Comparison of ENCODE assay signal across 8 mouse cellular contexts in the genomic region with DNA sequence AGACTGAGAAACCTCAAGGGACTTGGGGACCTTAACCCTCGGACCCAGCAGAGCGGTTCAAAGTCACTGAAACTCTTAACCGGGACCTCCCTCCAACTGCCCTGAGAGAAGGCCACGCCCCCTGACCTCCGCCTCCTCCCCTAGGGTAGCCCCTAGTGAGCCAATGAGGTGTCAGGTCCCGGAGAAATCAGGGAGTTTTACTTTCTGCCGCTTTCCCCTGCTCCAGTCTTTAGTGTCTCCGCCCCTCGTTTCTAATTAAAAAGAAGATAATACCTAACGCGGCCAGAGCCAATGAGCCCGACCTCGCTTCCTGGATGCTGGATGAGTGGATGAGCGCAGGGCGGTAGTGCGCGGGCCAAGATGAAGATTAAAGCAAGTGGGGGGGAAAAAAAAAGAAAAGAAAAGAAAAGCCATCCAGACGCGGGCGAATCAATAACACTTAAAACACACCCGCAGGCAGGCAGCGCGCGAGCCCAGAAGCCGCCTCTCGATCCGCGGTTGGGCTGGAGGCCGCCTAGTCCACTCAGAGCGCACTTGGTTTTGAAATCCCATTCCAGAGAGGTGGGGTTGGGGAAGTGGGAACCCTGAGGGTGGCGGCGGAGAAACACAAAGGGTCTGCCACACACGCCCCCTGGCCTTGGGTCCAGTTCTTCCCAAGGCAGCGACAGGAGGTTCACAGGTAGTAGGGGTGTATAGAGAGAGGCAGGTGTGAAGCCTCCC. TPM values are rescaled to one million over a fixed set of nuclear protein-coding genes. Genes with fewer than 3 reads are reported as not detected.
DNase-seq lines count a peak whose midpoint lies in the region; ATAC-seq lines count a peak whose summit lies in the region.

No protein-coding gene starts in this region.

- peak overlapping the region; percentile 98 for H3K4me2 ChIP-seq in embryonic facial prominence, embryonic 12.5 days (replicated peaks)

- intact Hi-C loops in left cerebral cortex, postnatal 4 days (cut with DNase I): no loop called here

- H3K27ac ChIP-seq in embryonic facial prominence, embryonic 12.5 days: no peak overlapping the region
- H3K27ac ChIP-seq in midbrain, embryonic 10.5 days (replicated peaks): peak overlapping the region; percentile 93

- peak overlapping the region; percentile 11; the same call in 1 of the 2 replicates for H3K4me3 ChIP-seq in embryonic facial prominence, embryonic 12.5 days
- H3K4me3 ChIP-seq in midbrain, embryonic 10.5 days: peak overlapping the region; percentile 83

- WGBS in embryonic facial prominence, embryonic 12.5 days: under 1% methylated on average over 34 of the region's 34 CpGs
- under 1% methylated on average over 34 of the region's 34 CpGs for WGBS in midbrain, embryonic 10.5 days

- no peak for ATAC-seq in embryonic facial prominence, embryonic 12.5 days (ENCODE audit: insufficient number of reproducible peaks, insufficient read depth, low FRiP score, low TSS enrichment)
- ATAC-seq in frontal cortex, adult (ENCODE audit: low TSS enrichment): no peak

- peaks cover 86% of the 10 kb centered on the region for H3K27me3 ChIP-seq in embryonic facial prominence, embryonic 12.5 days
- peaks cover 84% of the 10 kb centered on the region for H3K27me3 ChIP-seq in midbrain, embryonic 10.5 days (ENCODE audit: low read depth, poor library complexity, severe bottlenecking)

- peak; percentile 19 for DNase-seq in left cerebral cortex, postnatal 4 days
- no peak for DNase-seq in left cerebral cortex, adult 11 months (ENCODE audit: low spot score)
- DNase-seq in kidney, adult 8-10 months: peak; percentile 15 to 29
- peak; percentile 75 for DNase-seq in midbrain, embryonic 10.5 days (ENCODE audit: low spot score)
- no peak for DNase-seq in thymus, postnatal 10 days (ENCODE audit: low spot score in 2 of 2)
- no peak for DNase-seq in spleen, postnatal 4 days (ENCODE audit: low spot score in 2 of 2)

- peaks cover 18% of the 10 kb centered on the region for H3K4me1 ChIP-seq in embryonic facial prominence, embryonic 12.5 days
- H3K4me1 ChIP-seq in midbrain, embryonic 10.5 days: peaks cover 33% of the 10 kb centered on the region

- H3K36me3 ChIP-seq in embryonic facial prominence, embryonic 12.5 days: no peaks in the 10 kb centered on the region
- peaks cover 43% of the 10 kb centered on the region for H3K36me3 ChIP-seq in midbrain, embryonic 10.5 days

- no peak overlapping the region for H3K9ac ChIP-seq in embryonic facial prominence, embryonic 12.5 days

- no peaks in the 10 kb centered on the region for H3K9me3 ChIP-seq in embryonic facial prominence, embryonic 12.5 days
- H3K9me3 ChIP-seq in midbrain, embryonic 10.5 days (replicated peaks): no peaks in the 10 kb centered on the region

RNA-seq across cellular contexts. Expression of gene Wnt7a, which starts 1.6 kb away (rescaled TPM):
- total RNA-seq in left cerebral cortex, postnatal 4 days (2021): 10 to 100 TPM; 18.1 to 21.7 TPM
- 1.6 and 3.6 TPM in 2 replicates for polyA plus RNA-seq in embryonic facial prominence, embryonic 12.5 days (2016; fragmentation: Nextera tagmentation; extraction: Ambion mirVana)
- polyA plus RNA-seq in midbrain, embryonic 10.5 days (2016; fragmentation: Nextera tagmentation; extraction: Ambion mirVana): 14.4 and 16.8 TPM in 2 replicates

Comparison
In these comparisons a context has a peak if more than half of its experiments do, and no peak if none do; other contexts are left out.
1. DNase-seq: peak in left cerebral cortex, postnatal 4 days (single experiment), kidney, adult 8-10 months (2 of 2) and midbrain, embryonic 10.5 days (single experiment); none in left cerebral cortex, adult 11 months (single experiment), thymus, postnatal 10 days (0 of 2) and spleen, postnatal 4 days (0 of 2).